Mouse (Mus musculus) hindbrain, embryonic 12.5 days (tissue): ENCODE data around the gene Gm10188. TPM values are rescaled to one million over a fixed set of nuclear protein-coding genes. Genes with fewer than 3 reads are reported as not detected.
A peak's percentile ranks its signal among the peaks of the same experiment; 100 is the strongest.

Experiments used
- ATAC-seq: fragments of 200-750 bp; cut with Nextera tagmentation; 2 replicates; pipeline ENCODE4 v1.8.0; 2017; ENCODE audit warnings: moderate TSS enrichment; ENCODE audit not compliant: low FRiP score
- H3K27ac ChIP-seq: fragments of 300-500 bp; sonication (generic); 2 replicates; pipeline ENCODE4 v1.5.1; 2016; ENCODE audit warnings: mild to moderate bottlenecking
- H3K27me3 ChIP-seq: fragments of 300-500 bp; sonication (generic); 2 replicates; pipeline ENCODE4 v1.6.1; 2016; ENCODE audit warnings: mild to moderate bottlenecking
- H3K36me3 ChIP-seq: fragments of 300-500 bp; sonication (generic); 2 replicates; pipeline ENCODE4 v1.6.1; 2016; ENCODE audit warnings: mild to moderate bottlenecking
- H3K4me1 ChIP-seq: fragments of 300-500 bp; sonication (generic); 2 replicates; pipeline ENCODE4 v1.6.1; 2016
- H3K4me2 ChIP-seq: fragments of 300-500 bp; sonication (generic); replicated peaks from 2 replicates; pipeline ENCODE4 v1.6.1; 2016; ENCODE audit warnings: mild to moderate bottlenecking
- H3K4me3 ChIP-seq: fragments of 300-500 bp; sonication (generic); 2 replicates; pipeline ENCODE4 v1.5.1; 2016; ENCODE audit warnings: mild to moderate bottlenecking
- H3K9ac ChIP-seq: fragments of 300-500 bp; sonication (generic); 2 replicates; pipeline ENCODE4 v1.6.1; 2016; ENCODE audit warnings: mild to moderate bottlenecking, moderate library complexity
- H3K9me3 ChIP-seq: fragments of 300-500 bp; sonication (generic); replicated peaks from 2 replicates; pipeline ENCODE4 v1.6.1; 2016; ENCODE audit warnings: mild to moderate bottlenecking
- WGBS: fragments of 180-500 bp; shearing (Covaris S2); methylation state at CpG from one replicate; pipeline ENCODE4 v1.1.7; 2016; 5-methylcytosine and 5-hydroxymethylcytosine counted together
- microRNA counts: library from miRNA; unstranded; fragments of <30 nt; microRNA quantifications from one replicate; lab custom pipeline; 2017
- microRNA-seq: library from miRNA; unstranded; fragments of <30 nt; microRNA quantifications from one replicate; pipeline ENCODE4, GENCODE M21; 2017
- polyA plus RNA-seq: library from polyadenylated mRNA; unstranded; fragments of >200 nt; fragmentation: Nextera tagmentation; extraction: Ambion mirVana; gene quantifications from 2 replicates; pipeline ENCODE4 v1.2.1, GENCODE M21; 2016

Gene Gm10188
- polyA plus RNA-seq, 1 experiment from 2014 or later: 0.49 TPM

- H3K4me1 ChIP-seq: peaks cover 71% of the 10 kb centered on the region
Observed at GRCm38 (mm10) chr1:132191786-132192680, 37.5 kb downstream of the Gm10188 start.

GRCm38 (mm10) chr1:132191093-132191785 lies 38.3 kb downstream of the Gm10188 start, which contains the start of the genes Lemd1 and AC124108.1:
Gene Lemd1 (plus strand): TSS chr1:132191431.
Gene AC124108.1 (plus strand): TSS chr1:132191457.
- Histone ChIP-seq H3K4me2 (peak within 1 kb of the TSS; percentile 69), H3K27me3 (peaks cover 14% of the 10 kb centered on the region), H3K4me1 (peaks cover 64% of the 10 kb centered on the region), H3K9me3 (no peaks in the 10 kb centered on the region), H3K9ac (peak within 1 kb of the TSS; percentile 99), H3K27ac (peak within 1 kb of the TSS; percentile 100), H3K4me3 (peak within 1 kb of the TSS; percentile 91), H3K36me3 (no peaks in the 10 kb centered on the region)
- ATAC-seq: peak; percentile 12
- WGBS: under 1% methylated on average over 34 of the region's 34 CpGs

More at GRCm38 (mm10) chr1:132191786-132192680, 37.5 kb downstream of the Gm10188 start:
- H3K4me3 ChIP-seq: peak overlapping the region; percentile 91
- H3K36me3 ChIP-seq: no peaks in the 10 kb centered on the region
- H3K9me3 ChIP-seq: no peaks in the 10 kb centered on the region
- H3K9ac ChIP-seq: peak overlapping the region; percentile 99
- ATAC-seq: peak; percentile 44
- H3K27me3 ChIP-seq: peaks cover 14% of the 10 kb centered on the region
- H3K4me2 ChIP-seq: peak overlapping the region; percentile 69
- H3K27ac ChIP-seq: peak overlapping the region; percentile 100
- 3% methylated on average over 16 of the region's 16 CpGs for WGBS

DNA sequence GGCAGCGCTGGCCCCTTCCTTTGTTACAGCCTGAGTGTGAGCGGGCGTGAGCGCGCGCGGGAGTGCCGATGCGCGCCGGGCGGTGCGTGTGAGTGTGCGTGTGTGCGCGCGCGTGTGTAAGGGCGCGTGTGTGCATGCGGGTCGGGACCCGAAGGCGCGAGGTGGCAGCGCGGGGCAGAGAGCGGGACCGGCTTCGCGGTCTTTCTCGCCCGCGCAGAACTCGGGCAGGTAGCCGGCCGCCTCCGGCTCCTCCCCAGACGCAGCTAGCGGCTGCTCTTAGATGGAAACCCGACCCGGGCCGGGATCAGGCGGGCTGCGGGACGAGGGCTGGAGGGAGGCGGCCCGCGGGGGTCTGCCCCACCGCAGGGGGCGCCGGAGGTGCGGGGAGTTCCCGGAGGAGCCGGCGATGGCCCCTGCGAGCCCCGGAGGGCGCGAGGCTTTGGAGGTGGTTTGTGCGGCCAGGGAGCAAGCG lies 38.9 kb downstream of the Gm10188 start:
- peak overlapping the region; percentile 69 for H3K4me2 ChIP-seq
- H3K9me3 ChIP-seq: no peaks in the 10 kb centered on the region
- peaks cover 58% of the 10 kb centered on the region for H3K4me1 ChIP-seq
- peak overlapping the region; percentile 91 for H3K4me3 ChIP-seq
- under 1% methylated on average over 56 of the region's 62 CpGs for WGBS
- no peaks in the 10 kb centered on the region for H3K36me3 ChIP-seq
- H3K27ac ChIP-seq: peak overlapping the region; percentile 100
- peaks cover 11% of the 10 kb centered on the region for H3K27me3 ChIP-seq
- H3K9ac ChIP-seq: peak overlapping the region; percentile 99
- ATAC-seq: peak; percentile 35

- Histone ChIP-seq H3K4me3 (peak overlapping the region; percentile 91), H3K27ac (peak overlapping the region; percentile 100), H3K9ac (peak overlapping the region; percentile 99), H3K36me3 (no peaks in the 10 kb centered on the region), H3K4me2 (peak overlapping the region; percentile 69), H3K9me3 (no peaks in the 10 kb centered on the region), H3K27me3 (peaks cover 10% of the 10 kb centered on the region), H3K4me1 (peaks cover 52% of the 10 kb centered on the region)
- WGBS: 1% methylated on average over 35 of the region's 50 CpGs
- ATAC-seq: peak; percentile 83
Observed at GRCm38 (mm10) chr1:132190040-132190513, 39.5 kb downstream of the Gm10188 start.

DNA sequence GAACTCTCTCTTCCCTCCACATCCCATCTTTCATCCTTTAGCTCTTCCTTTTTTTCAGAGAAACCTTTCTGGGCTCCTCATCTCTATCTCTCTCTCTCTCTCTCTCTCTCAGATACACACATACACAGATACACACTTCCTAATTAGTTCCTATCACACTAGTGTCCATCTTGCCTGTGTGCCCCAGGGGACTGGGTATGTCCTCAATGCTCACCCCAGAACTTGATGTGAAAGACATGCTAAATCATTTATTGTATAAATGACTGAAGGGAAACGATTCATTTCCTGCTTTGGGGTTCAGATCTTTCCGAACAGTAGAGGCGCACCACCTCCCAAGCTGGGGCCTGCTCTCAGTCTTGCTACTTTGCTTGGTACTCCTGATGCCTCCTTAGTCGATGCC lies 40.3 kb downstream of the Gm10188 start:
- Histone ChIP-seq H3K27ac (peak overlapping the region; percentile 100), H3K36me3 (no peaks in the 10 kb centered on the region), H3K27me3 (peaks cover 10% of the 10 kb centered on the region), H3K9ac (no peak overlapping the region; the same call in 1 of the 2 replicates), H3K9me3 (no peaks in the 10 kb centered on the region), H3K4me1 (peaks cover 43% of the 10 kb centered on the region), H3K4me2 (peak overlapping the region; percentile 69), H3K4me3 (peak overlapping the region; percentile 91; the same call in 1 of the 2 replicates)
- 43% methylated on average over 4 of the region's 4 CpGs for WGBS
- ATAC-seq: no peak

GRCm38 (mm10) chr1:132188442-132189066 lies 41.0 kb downstream of the Gm10188 start:
- Histone ChIP-seq H3K27ac (no peak overlapping the region), H3K9ac (no peak overlapping the region), H3K27me3 (peaks cover 10% of the 10 kb centered on the region), H3K9me3 (no peaks in the 10 kb centered on the region), H3K4me1 (peaks cover 37% of the 10 kb centered on the region), H3K4me2 (no peak overlapping the region), H3K4me3 (no peak overlapping the region), H3K36me3 (no peaks in the 10 kb centered on the region)
- ATAC-seq: no peak
- WGBS: 50% methylated on average over 9 of the region's 9 CpGs

- no peak for ATAC-seq
- no peak overlapping the region for H3K4me3 ChIP-seq
- H3K9me3 ChIP-seq: no peaks in the 10 kb centered on the region
Observed at GRCm38 (mm10) chr1:132186303-132186702, 43.3 kb downstream of the Gm10188 start.

More at GRCm38 (mm10) chr1:132186303-132186702, 43.3 kb downstream of the Gm10188 start:
- H3K9ac ChIP-seq: no peak overlapping the region
- H3K4me1 ChIP-seq: peaks cover 17% of the 10 kb centered on the region
- 90% methylated on average over 4 of the region's 4 CpGs for WGBS
- no peaks in the 10 kb centered on the region for H3K36me3 ChIP-seq
- no peak overlapping the region for H3K27ac ChIP-seq
- peaks cover 10% of the 10 kb centered on the region for H3K27me3 ChIP-seq
- H3K4me2 ChIP-seq: no peak overlapping the region

MicroRNAs encoded within 50 kb of the gene (microRNA counts, 519-probe panel; counts per million panel counts)
- 4,827 counts per million, percentile 89 among the panel's probes with 10 or more counts for microRNA mmu-miR-135b (lab: Ali Mortazavi, UCI)

Small RNAs within 50 kb of the gene (microRNA-seq; reads per million reads assigned to microRNA genes)
- gene Mir135b: 5,247 reads per million, percentile 89 among the genes with 10 or more reads in this experiment

Other genes with a start within 250 kb of the Gm10188 start
- 18.5 and 21.7 TPM in 2 replicates for gene Elk4, start 222.2 kb downstream of the Gm10188 start, polyA plus RNA-seq
- 15.4 and 16.2 TPM in 2 replicates for gene Mfsd4a, start 161.7 kb downstream of the Gm10188 start, polyA plus RNA-seq
- gene Cdk18, start 90.1 kb downstream of the Gm10188 start, polyA plus RNA-seq: 0.99 and 1.4 TPM in 2 replicates
- gene Lemd1, start 38.3 kb downstream of the Gm10188 start, polyA plus RNA-seq: 10.8 and 12.7 TPM in 2 replicates
- gene AC124108.1, start 38.3 kb downstream of the Gm10188 start, polyA plus RNA-seq: 3.6 and 4.1 TPM in 2 replicates
- 5.1 and 5.3 TPM in 2 replicates for gene Klhdc8a, start 68.9 kb upstream of the Gm10188 start, polyA plus RNA-seq
- gene Nuak2, start 86.4 kb upstream of the Gm10188 start, polyA plus RNA-seq: 29.7 and 30.0 TPM in 2 replicates
- 36.3 and 37.8 TPM in 2 replicates for gene Tmcc2, start 161.5 kb upstream of the Gm10188 start, polyA plus RNA-seq
- 14.3 and 14.6 TPM in 2 replicates for gene Dstyk, start 187.8 kb upstream of the Gm10188 start, polyA plus RNA-seq
- gene Rbbp5, start 247.6 kb upstream of the Gm10188 start, polyA plus RNA-seq: 53.7 and 53.8 TPM in 2 replicates